Mouse (Mus musculus) heart, embryonic 14.5 days (tissue): Measurements from ENCODE around the gene 4933424G06Rik. TPM values are rescaled to one million over a fixed set of nuclear protein-coding genes. Genes with fewer than 3 reads are reported as not detected.

Experiments used
- ATAC-seq: fragments of 200-750 bp; cut with Nextera tagmentation; 2 replicates; pipeline ENCODE4 v1.8.0; 2017; ENCODE audit warnings: low read depth, moderate TSS enrichment; ENCODE audit not compliant: insufficient number of reproducible peaks, insufficient read depth, low FRiP score
- H3K27ac ChIP-seq, 2 experiments: fragments of 200-500 bp in 1 of 2; fragments of 300-500 bp in 1 of 2; sonication (generic) in 1 of 2; replicated peaks in 1 of 2; 2 replicates each; pipeline ENCODE4 v1.5.1; 2012 to 2014; ENCODE audit warnings: low read depth in 2 of 2, low read length in 2 of 2, control low read depth in 1 of 2, mild to moderate bottlenecking in 1 of 2, mixed read lengths in 1 of 2; ENCODE audit not compliant: control insufficient read depth in 1 of 2, insufficient read depth in 1 of 2
- H3K27me3 ChIP-seq: fragments of 300-500 bp; sonication (generic); 2 replicates; pipeline ENCODE4 v1.6.1; 2014; ENCODE audit warnings: mild to moderate bottlenecking, low read length, control low read depth; ENCODE audit not compliant: control insufficient read depth, insufficient read depth
- H3K36me3 ChIP-seq: fragments of 300-500 bp; sonication (generic); 2 replicates; pipeline ENCODE4 v1.6.1; 2014; ENCODE audit warnings: mild to moderate bottlenecking, control low read depth, low read length, mixed read lengths; ENCODE audit not compliant: control insufficient read depth, insufficient read depth
- H3K4me1 ChIP-seq, 2 experiments: fragments of 200-500 bp in 1 of 2; fragments of 300-500 bp in 1 of 2; sonication (generic) in 1 of 2; 2 replicates each; pipeline ENCODE4 v1.6.1; 2012 to 2014; ENCODE audit warnings: low read length in 2 of 2, control low read depth in 1 of 2, mixed read lengths in 1 of 2; ENCODE audit not compliant: control insufficient read depth in 2 of 2, insufficient read depth in 2 of 2
- H3K4me2 ChIP-seq: fragments of 300-500 bp; sonication (generic); 2 replicates; pipeline ENCODE4 v1.6.1; 2014; ENCODE audit warnings: mild to moderate bottlenecking, low read length
- H3K4me3 ChIP-seq, 2 experiments: fragments of 200-500 bp in 1 of 2; fragments of 300-500 bp in 1 of 2; sonication (generic) in 1 of 2; 2 replicates each; pipeline ENCODE4 v1.5.1; 2012 to 2014; ENCODE audit warnings: low read length in 2 of 2, mild to moderate bottlenecking in 2 of 2, control low read depth in 1 of 2, low read depth in 1 of 2, moderate library complexity in 1 of 2; ENCODE audit not compliant: control insufficient read depth in 1 of 2, insufficient read depth in 1 of 2
- H3K9ac ChIP-seq: fragments of 300-500 bp; sonication (generic); 2 replicates; pipeline ENCODE4 v1.6.1; 2014; ENCODE audit warnings: mild to moderate bottlenecking, low read length
- H3K9me3 ChIP-seq: fragments of 300-500 bp; sonication (generic); 2 replicates; pipeline ENCODE4 v1.6.1; 2016; ENCODE audit warnings: low read length, control low read depth; ENCODE audit not compliant: control insufficient read depth
- WGBS: fragments of 180-500 bp; shearing (Covaris S2); extraction: QIAGEN DNeasy Blood & Tissue Kit; methylation state at CpG from one replicate; pipeline ENCODE4 v1.1.7; 2014; 5-methylcytosine and 5-hydroxymethylcytosine counted together
- polyA plus RNA-seq: library from polyadenylated mRNA; unstranded; fragments of >200 nt; fragmentation: Nextera tagmentation; extraction: Ambion mirVana; gene quantifications from 2 replicates; pipeline ENCODE4 v1.2.1, GENCODE M21; 2014

The 4933424G06Rik gene
- polyA plus RNA-seq, 1 experiment from 2014 or later = 0.18 TPM

- no peaks in the 10 kb centered on the region for H3K9me3 ChIP-seq
- H3K27ac ChIP-seq = no peak overlapping the region
- H3K9ac ChIP-seq = no peak overlapping the region
- peaks cover 4% of the 10 kb centered on the region in 2 experiments; a peak in 3 of 4 replicates for H3K4me1 ChIP-seq
- no peak overlapping the region for H3K4me3 ChIP-seq
- no peaks in the 10 kb centered on the region for H3K36me3 ChIP-seq
- 94% methylated on average over 1 of the region's 1 CpGs for WGBS
- ATAC-seq = no peak
- peaks cover 20% of the 10 kb centered on the region for H3K27me3 ChIP-seq
- no peak overlapping the region for H3K4me2 ChIP-seq
These were observed 60.0 kb downstream of the 4933424G06Rik start for GRCm38 (mm10) chr1:36769951-36770350.

GRCm38 (mm10) chr1:36770998-36771397, 61.0 kb downstream of the 4933424G06Rik start:
- 12% methylated on average over 27 of the region's 27 CpGs for WGBS
- H3K4me2 ChIP-seq = peak overlapping the region; percentile 62
- no peaks in the 10 kb centered on the region for H3K36me3 ChIP-seq
- peak overlapping the region; percentile 38; the same call in 1 of the 2 replicates for H3K9ac ChIP-seq
- peak overlapping the region; percentile 24 to 29; a peak in 3 of 4 replicates for H3K4me3 ChIP-seq
- no peak for ATAC-seq
- H3K4me1 ChIP-seq = peaks cover 4% of the 10 kb centered on the region in 2 experiments; a peak in 3 of 4 replicates
- H3K27me3 ChIP-seq = peaks cover 20% of the 10 kb centered on the region
- no peak overlapping the region for H3K27ac ChIP-seq
- H3K9me3 ChIP-seq = no peaks in the 10 kb centered on the region

- ATAC-seq = no peak
- WGBS = 84% methylated on average over 9 of the region's 9 CpGs
- Histone ChIP-seq H3K27ac (no peak overlapping the region), H3K36me3 (no peaks in the 10 kb centered on the region), H3K9me3 (no peaks in the 10 kb centered on the region), H3K9ac (no peak overlapping the region), H3K4me3 (no peak overlapping the region), H3K4me1 (no peaks in the 10 kb centered on the region; a peak in 2 of 4 replicates), H3K27me3 (peaks cover 20% of the 10 kb centered on the region), H3K4me2 (no peak overlapping the region)
These were observed 62.4 kb downstream of the 4933424G06Rik start for GRCm38 (mm10) chr1:36772198-36772934.

- H3K27ac ChIP-seq = no peak overlapping the region
- no peaks in the 10 kb centered on the region for H3K36me3 ChIP-seq
- no peak for ATAC-seq
- H3K9ac ChIP-seq = no peak overlapping the region
- H3K9me3 ChIP-seq = no peaks in the 10 kb centered on the region
- 82% methylated on average over 13 of the region's 13 CpGs for WGBS
- H3K27me3 ChIP-seq = no peaks in the 10 kb centered on the region
- no peaks in the 10 kb centered on the region; a peak in 1 of 4 replicates for H3K4me1 ChIP-seq
- no peak overlapping the region for H3K4me3 ChIP-seq
- no peak overlapping the region for H3K4me2 ChIP-seq
These were observed 70.8 kb downstream of the 4933424G06Rik start for GRCm38 (mm10) chr1:36780793-36781192.

GRCm38 (mm10) chr1:36782476-36782875, 72.5 kb downstream of the 4933424G06Rik start:
- H3K4me1 ChIP-seq = no peaks in the 10 kb centered on the region; a peak in 1 of 4 replicates
- H3K4me2 ChIP-seq = no peak overlapping the region
- H3K27ac ChIP-seq = no peak overlapping the region
- no peak overlapping the region for H3K9ac ChIP-seq
- no peak overlapping the region for H3K4me3 ChIP-seq
- ATAC-seq = no peak
- H3K27me3 ChIP-seq = no peaks in the 10 kb centered on the region
- H3K36me3 ChIP-seq = no peaks in the 10 kb centered on the region
- H3K9me3 ChIP-seq = no peaks in the 10 kb centered on the region
- 74% methylated on average over 11 of the region's 11 CpGs for WGBS

- H3K36me3 ChIP-seq = no peaks in the 10 kb centered on the region
- peak overlapping the region; percentile 89 for H3K4me2 ChIP-seq
- H3K4me1 ChIP-seq = no peaks in the 10 kb centered on the region; a peak in 1 of 4 replicates
- no peaks in the 10 kb centered on the region for H3K9me3 ChIP-seq
- H3K4me3 ChIP-seq = peak overlapping the region; percentile 36 to 43
- H3K27me3 ChIP-seq = no peaks in the 10 kb centered on the region
- H3K27ac ChIP-seq = no peak overlapping the region
- 4% methylated on average over 20 of the region's 20 CpGs for WGBS
- H3K9ac ChIP-seq = peak overlapping the region; percentile 54
- no peak for ATAC-seq
These were observed 74.6 kb downstream of the 4933424G06Rik start for GRCm38 (mm10) chr1:36784365-36785134.

- Histone ChIP-seq H3K27me3 (no peaks in the 10 kb centered on the region), H3K4me2 (peak overlapping the region; percentile 89), H3K4me3 (peak overlapping the region; percentile 36 to 43), H3K36me3 (no peaks in the 10 kb centered on the region), H3K4me1 (no peaks in the 10 kb centered on the region; a peak in 1 of 4 replicates), H3K27ac (no peak overlapping the region), H3K9me3 (no peaks in the 10 kb centered on the region), H3K9ac (peak overlapping the region; percentile 54)
- WGBS = 2% methylated on average over 16 of the region's 16 CpGs
- ATAC-seq = no peak
These were observed 75.3 kb downstream of the 4933424G06Rik start for GRCm38 (mm10) chr1:36785238-36785641.
